Comparison of ENCODE assay signal across 7 mouse cellular contexts in the genomic region with DNA sequence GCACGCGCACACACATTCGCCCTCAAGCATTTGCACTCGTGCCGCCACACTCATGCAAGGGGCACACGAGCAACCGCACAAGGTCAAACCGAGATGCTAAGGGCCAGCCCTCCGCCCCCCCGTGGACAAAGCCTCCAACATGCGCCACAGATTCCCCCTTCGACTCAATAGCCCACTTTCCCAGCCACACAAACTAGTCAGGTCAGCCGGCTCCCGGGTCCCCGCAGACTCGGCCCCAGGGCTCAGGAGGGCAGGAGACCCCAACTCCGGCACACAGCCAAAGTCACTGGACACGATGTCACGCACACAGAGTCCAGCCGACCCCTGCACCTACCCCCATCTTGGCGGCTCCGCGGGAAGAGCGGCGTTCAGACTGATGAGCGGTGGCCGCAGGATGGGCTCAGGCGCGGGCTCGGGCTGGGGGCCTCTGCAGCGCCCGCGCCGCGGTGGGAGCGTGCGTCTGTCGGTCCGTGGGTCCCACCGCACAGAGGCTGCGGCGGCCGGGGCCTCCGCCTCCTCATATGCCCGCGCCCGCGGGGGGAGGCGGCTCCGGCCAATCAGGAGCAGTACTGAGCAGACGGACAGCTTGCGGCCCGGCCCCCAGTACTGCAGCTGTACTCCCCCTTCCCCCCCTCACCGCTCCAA. TPM values are rescaled to one million over a fixed set of nuclear protein-coding genes. Genes with fewer than 3 reads are reported as not detected.
DNase-seq lines count a peak whose midpoint lies in the region; ATAC-seq lines count a peak whose summit lies in the region.

A gene (minus strand): TSS at position 538 of the 645 bp plus-strand sequence.

- peak within 1 kb of the TSS; percentile 67 for H3K27ac ChIP-seq in hindbrain, embryonic 11.5 days (ENCODE audit: low read depth, low read length)
- no peak within 1 kb of the TSS for H3K27ac ChIP-seq in limb, embryonic 10.5 days

- H3K4me2 ChIP-seq in hindbrain, embryonic 11.5 days (replicated peaks; ENCODE audit: low read depth, low read length), result peak within 1 kb of the TSS; percentile 90

- peak within 1 kb of the TSS; percentile 65 for H3K9ac ChIP-seq in hindbrain, embryonic 11.5 days (ENCODE audit: low read depth, low read length)

- DNase-seq in MN1 (ENCODE audit: low spot score), result peak; percentile 63
- DNase-seq in adrenal gland, adult 18-20 months (ENCODE audit: low spot score in 2 of 2), result peak; percentile 36 to 41
- peak; percentile 33 for DNase-seq in embryo, embryonic 10 days (ENCODE audit: low spot score)
- peak; percentile 72 for DNase-seq in hindbrain, embryonic 11.5 days (ENCODE audit: low spot score)
- DNase-seq in limb, embryonic 10.5 days (ENCODE audit: low spot score), result peak; percentile 44
- DNase-seq in neural tube, embryonic 10.5 days (ENCODE audit: extremely low spot score, low spot score), result peak; percentile 42
- no peak for DNase-seq in urinary bladder, postnatal 25 days (ENCODE audit: low spot score)

- 2% methylated on average over 38 of the region's 54 CpGs for WGBS in hindbrain, embryonic 11.5 days
- 2% methylated on average over 54 of the region's 54 CpGs for WGBS in limb, embryonic 10.5 days

- peaks cover 31% of the 10 kb centered on the region for H3K27me3 ChIP-seq in hindbrain, embryonic 11.5 days (ENCODE audit: control insufficient read depth, insufficient read depth, low read length)
- H3K27me3 ChIP-seq in limb, embryonic 10.5 days (ENCODE audit: low read depth, poor library complexity, severe bottlenecking), result peaks cover 88% of the 10 kb centered on the region

- peak; percentile 77 for ATAC-seq in hindbrain, embryonic 11.5 days (ENCODE audit: low FRiP score)

- H3K4me3 ChIP-seq in hindbrain, embryonic 11.5 days (ENCODE audit: low read depth, low read length), result peak within 1 kb of the TSS; percentile 67
- H3K4me3 ChIP-seq in limb, embryonic 10.5 days, result peak within 1 kb of the TSS; percentile 48

- no peaks in the 10 kb centered on the region for H3K36me3 ChIP-seq in hindbrain, embryonic 11.5 days (ENCODE audit: control insufficient read depth, insufficient read depth, low read length)
- no peaks in the 10 kb centered on the region for H3K36me3 ChIP-seq in limb, embryonic 10.5 days

- peaks cover 14% of the 10 kb centered on the region; the same call in 1 of the 2 replicates for H3K4me1 ChIP-seq in hindbrain, embryonic 11.5 days (replicated peaks; ENCODE audit: control insufficient read depth, insufficient read depth, low read length)
- peaks cover 36% of the 10 kb centered on the region for H3K4me1 ChIP-seq in limb, embryonic 10.5 days

- H3K9me3 ChIP-seq in hindbrain, embryonic 11.5 days (ENCODE audit: control insufficient read depth, low read length), result no peaks in the 10 kb centered on the region
- H3K9me3 ChIP-seq in limb, embryonic 10.5 days (replicated peaks), result no peaks in the 10 kb centered on the region

RNA-seq across cellular contexts. Expression of the gene that starts here (rescaled TPM):
- 100 to 1,000 TPM in 1 of 2 experiments, 10 to 100 TPM in 1; 30.2 to 121 TPM for total RNA-seq in adrenal gland, adult 18-20 months (2021)
- polyA plus RNA-seq in hindbrain, embryonic 11.5 days (2014; fragmentation: Nextera tagmentation; extraction: Ambion mirVana), result 40.1 and 48.8 TPM in 2 replicates
- polyA plus RNA-seq in limb, embryonic 10.5 days (2016; fragmentation: Nextera tagmentation; extraction: Ambion mirVana), result 0.05 and 0.15 TPM in 2 replicates

Comparison
In these comparisons a context has a peak if more than half of its experiments do, and no peak if none do; other contexts are left out.
1. RNA of the gene that starts here (polyA plus RNA-seq): 40.1 to 48.8 TPM in hindbrain, embryonic 11.5 days; 0.05 to 0.15 TPM in limb, embryonic 10.5 days; every median in the first group is over 10 times any median in the second.
2. Peak in DNase-seq and H3K4me3 ChIP-seq in limb, embryonic 10.5 days; RNA of the gene not detected or under 1 TPM.